Mouse (Mus musculus) hematopoietic stem cell, adult 5-6 weeks (primary cell): Measurements from ENCODE around the gene Trim46. TPM values are rescaled to one million over a fixed set of nuclear protein-coding genes. Genes with fewer than 3 reads are reported as not detected.
A peak's percentile ranks its signal among the peaks of the same experiment; 100 is the strongest.

ENCODE experiments used
- ATAC-seq, 2 experiments: fragments of 125-278 bp in 1 of 2; replicated peaks in 1 of 2; 2 replicates each; pipeline ENCODE4 v1.8.0; 2016 to 2017; ENCODE audit warnings: inconsistent platforms in 2 of 2, mild to moderate bottlenecking in 2 of 2, moderate number of reproducible peaks in 2 of 2, low read depth in 1 of 2, moderate TSS enrichment in 1 of 2; ENCODE audit not compliant: low FRiP score in 2 of 2, poor library complexity in 2 of 2, severe bottlenecking in 2 of 2, insufficient read depth in 1 of 2, low TSS enrichment in 1 of 2
- total RNA-seq: library from RNA; stranded (forward); fragments of 172-1452, 232-1000 nt; gene quantifications from 2 replicates; pipeline ENCODE4 v1.2.3, GENCODE M21; 2017

Gene Trim46
- total RNA-seq, result 3.4 and 3.8 TPM in 2 replicates

GRCm38 (mm10) chr3:89246261-89247100 lies at the start of gene Trim46:
Gene Trim46 (minus strand): TSS chr3:89246309.
- ATAC-seq, result peak; percentile 66 to 70

GRCm38 (mm10) chr3:89295685-89296230 lies 49.6 kb upstream of the Trim46 start:
- ATAC-seq, result no peak

- no peak for ATAC-seq
These were observed 48.1 kb upstream of the Trim46 start for GRCm38 (mm10) chr3:89294195-89294594.

GRCm38 (mm10) chr3:89293247-89293918 lies 47.3 kb upstream of the Trim46 start:
- no peak for ATAC-seq

DNA sequence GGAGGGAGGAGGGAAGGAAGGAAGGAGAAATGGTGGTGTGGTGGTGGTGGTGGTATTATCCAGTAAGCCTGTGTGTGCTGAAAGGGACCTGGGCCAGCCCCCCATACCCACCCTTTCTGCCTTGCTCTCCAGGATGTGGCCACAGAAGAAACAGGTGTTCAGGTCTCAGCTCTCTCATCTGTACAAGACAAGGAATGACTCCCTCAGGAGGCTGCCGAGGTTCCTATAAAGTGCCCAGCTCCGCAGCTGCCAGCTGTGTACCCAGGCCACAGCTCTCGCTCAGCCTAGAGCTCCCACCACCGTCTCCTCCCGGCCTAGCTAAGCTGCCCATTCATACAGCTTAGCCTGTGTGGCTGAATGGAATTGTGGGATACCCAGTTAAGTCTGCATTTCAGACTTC lies 46.2 kb upstream of the Trim46 start:
- no peak for ATAC-seq

GRCm38 (mm10) chr3:89291874-89292273 lies 45.8 kb upstream of the Trim46 start:
- ATAC-seq, result no peak

GRCm38 (mm10) chr3:89288503-89288928 lies 42.4 kb upstream of the Trim46 start:
- ATAC-seq, result no peak

DNA sequence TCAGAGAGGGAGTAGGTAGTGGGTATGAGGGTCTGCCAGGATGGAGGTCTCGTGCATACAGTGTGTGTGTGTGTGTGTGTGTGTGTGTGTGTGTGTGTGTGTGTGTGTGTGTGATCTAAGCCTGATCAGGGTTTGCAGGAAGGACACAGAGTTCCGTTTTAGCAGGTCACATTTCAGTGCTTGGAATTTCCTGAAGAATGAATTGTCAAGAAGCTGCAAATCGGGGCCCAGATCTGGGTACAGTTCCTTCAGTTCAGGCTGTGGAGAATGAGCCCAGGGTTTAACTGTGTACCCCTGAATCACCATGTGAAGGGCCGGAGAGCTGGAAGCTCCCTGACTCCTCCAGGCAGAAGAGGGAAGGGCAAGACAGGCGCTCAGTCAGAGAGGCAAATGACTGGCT lies 41.2 kb upstream of the Trim46 start:
- no peak for ATAC-seq

DNA sequence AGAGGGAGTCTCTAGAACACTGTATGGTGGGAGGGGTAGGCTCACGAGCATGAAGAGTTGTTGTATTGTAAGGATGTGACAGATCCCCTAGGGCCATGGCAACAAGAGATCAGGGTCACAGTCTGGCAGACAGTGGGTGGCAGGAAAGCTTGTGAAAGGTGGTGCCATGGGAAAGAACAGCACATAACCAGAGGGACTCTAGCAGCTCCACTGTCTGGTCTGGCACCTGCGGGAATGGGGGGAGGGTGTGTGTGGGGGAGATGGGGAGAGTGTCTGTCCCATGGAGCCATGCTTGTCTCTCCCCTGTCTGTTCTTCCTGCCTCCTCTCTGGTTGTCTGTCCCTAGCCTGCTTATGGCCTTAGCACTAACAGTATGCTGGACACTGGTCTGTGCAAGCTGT lies 39.4 kb upstream of the Trim46 start:
- ATAC-seq, result no peak

DNA sequence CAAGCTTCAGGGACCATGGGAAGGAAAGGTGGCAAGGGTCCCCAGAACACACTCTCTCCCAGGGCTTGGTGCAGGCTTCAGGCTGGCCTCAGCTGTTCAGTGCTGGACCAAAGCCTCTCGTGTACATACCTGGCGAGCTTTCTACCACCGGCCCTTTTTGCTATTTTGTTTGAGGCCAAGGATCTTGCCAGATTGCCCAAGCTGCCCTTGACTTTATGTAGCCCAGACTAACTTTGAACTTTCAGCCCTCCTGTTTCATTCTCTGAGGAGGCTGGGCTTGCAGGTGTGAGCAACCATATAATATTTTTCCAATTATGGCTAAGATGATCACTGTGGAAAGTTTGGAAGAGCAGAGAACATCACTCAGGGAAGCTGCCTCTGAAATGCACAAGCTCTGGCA lies 38.2 kb upstream of the Trim46 start:
- no peak for ATAC-seq

- ATAC-seq, result no peak
These were observed 36.2 kb upstream of the Trim46 start for GRCm38 (mm10) chr3:89282291-89282643.

DNA sequence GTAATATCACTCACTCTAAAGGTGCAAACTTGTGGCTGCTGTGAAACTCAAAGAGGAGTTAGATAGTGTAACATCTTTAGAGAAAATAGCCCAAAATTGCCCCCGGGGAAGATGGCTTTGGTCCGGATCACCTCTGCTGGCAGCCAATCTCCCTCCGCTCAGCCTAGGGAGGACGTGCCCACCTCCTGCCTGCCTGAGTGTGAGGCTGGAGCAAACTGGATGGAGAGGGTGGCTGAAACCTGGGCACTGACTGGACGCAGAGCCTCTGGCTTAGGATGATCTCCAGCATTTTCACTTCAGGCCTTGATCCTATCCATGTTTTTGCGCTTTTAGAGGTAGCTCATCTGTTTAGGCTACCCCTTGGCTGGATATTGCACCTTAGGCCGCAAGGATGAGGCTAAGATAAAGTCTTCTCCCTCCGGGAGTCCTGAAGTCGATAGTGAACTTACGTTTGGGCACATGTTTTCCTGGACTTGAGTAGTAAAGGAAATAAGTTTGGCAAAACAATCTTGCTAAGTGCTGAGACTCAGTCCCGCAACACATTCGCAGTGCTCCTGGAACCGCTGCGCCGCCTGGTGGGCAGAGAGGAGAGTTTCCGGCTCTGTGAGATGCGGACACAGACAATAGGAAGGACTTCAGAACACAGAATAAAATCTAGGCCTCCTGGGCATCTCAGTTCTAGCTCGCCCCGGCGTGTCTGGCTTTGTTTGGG lies 35.6 kb upstream of the Trim46 start:
- ATAC-seq, result peak; percentile 61 to 62; a peak in 3 of 4 replicates

DNA sequence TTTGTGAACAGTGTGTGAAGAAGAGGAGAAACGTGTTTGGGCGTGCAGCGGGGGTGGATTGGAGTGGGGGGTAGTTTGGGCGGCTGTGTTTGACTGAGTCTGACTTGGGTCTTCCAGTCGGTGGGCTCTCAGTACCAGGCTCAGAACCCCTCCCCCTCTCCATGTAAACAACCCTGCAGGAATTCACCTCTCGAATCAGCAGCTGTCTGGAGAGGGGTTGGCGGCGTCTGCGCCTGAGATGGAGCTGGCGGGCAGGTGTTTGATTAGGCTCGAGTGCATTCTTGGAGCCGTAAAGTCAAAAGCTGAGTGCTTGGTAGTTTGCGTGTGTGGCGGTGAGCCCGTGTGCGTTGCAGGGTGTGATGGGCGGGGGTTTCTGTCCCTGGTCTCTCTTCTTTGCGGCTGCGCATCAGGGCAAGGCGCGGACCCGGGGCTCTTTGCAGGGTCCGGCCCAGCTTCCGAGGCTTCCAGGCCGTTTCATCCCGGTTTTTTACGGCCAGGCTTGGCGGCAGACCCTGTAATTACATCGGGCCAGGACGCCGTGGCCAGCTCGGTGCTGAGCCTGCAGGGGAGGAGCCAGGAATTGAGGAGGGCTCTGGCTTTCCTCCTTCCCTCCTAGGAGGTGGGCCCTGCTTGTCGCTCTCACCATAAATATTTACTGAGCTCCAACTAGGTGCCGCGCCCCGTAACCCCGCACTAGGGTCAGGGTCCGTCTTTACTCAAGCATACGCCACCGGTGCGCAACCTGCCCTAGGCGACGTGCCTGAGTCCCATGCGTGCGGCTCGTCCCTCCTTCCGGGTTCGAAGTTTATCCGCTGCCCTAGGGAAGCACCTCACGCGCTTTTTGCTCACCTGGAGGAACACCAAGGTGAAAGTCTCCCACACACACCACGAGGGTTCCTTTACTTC lies 34.8 kb upstream of the Trim46 start, which contains the start of gene Efna1:
Efna1 (minus strand) TSS at position 537 of the 906 bp plus-strand sequence.
- ATAC-seq, result no peak; a peak in 1 of 4 replicates

DNA sequence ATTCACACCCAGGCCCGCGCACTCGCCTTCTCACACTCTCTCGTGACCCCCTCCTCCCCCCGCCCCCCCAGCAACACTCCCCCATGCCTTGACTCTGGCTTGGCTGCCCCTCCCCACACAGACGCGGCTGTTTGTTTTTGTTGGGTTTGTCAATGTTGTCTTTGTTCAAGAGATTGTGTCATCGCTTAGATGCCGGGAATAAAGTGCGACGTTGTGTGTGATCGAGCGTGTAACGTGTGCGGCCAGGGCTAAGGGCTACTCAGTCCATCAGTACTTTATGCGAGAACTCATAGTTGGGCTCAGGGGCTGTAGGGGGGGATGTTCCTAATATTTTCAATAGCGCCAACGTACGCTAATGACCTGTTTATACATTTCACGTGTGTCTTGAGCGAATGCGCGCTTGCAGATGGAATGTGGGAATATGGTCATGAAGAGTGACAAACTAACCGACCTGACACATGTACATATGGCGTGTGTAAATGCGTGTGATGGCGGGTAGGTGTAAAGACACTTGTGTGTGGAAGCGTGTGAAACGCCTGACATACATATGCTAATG lies 34.0 kb upstream of the Trim46 start:
- no peak for ATAC-seq

DNA sequence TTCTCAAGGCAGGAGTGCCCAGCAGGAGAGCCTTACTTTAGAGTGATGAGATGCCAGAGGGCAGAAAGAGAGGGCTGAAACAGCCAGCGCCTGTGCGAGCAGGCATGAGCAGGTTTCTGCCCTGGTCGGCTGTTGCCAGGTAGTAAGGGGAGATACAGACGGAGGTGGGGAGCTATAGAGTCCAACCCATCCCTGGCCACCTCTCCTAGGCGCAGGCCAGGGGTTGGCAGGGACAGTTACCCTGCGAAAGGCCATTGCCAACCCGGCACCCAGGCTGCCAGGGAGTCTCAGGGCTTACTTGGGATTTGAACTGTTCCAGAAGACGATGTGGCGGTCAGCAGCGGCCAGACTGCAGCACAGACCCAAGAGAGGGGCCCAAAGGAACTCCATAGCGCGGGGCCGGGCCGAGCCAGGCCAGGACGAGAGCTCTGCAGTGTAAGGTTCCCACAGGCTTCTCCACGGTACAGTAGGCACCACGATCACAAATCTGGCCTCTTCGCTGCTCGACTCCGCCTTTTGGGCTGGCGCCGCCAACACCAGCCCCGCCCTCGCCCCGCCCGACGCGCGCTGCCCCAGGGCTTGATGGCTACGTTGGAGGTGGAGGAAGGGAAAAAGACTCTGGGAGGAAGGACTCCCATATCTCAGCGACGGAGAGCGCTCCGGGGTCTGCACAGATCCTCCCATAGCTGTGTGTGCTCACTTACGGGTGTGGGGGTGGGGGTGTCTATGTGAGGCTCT lies 33.2 kb upstream of the Trim46 start:
- ATAC-seq, result peak in 1 of 2 experiments; percentile 63; a peak in 2 of 4 replicates

- no peak for ATAC-seq
These were observed 32.5 kb upstream of the Trim46 start for GRCm38 (mm10) chr3:89278643-89279042.
